Mouse (Mus musculus): Measurements from ENCODE around the gene Lao1.
"Not testable (repeated sequence)": the region's sequence is repeated elsewhere in the genome, so short reads cannot be mapped to it uniquely, and the experiment has no call there.

The Lao1 gene

DNA sequence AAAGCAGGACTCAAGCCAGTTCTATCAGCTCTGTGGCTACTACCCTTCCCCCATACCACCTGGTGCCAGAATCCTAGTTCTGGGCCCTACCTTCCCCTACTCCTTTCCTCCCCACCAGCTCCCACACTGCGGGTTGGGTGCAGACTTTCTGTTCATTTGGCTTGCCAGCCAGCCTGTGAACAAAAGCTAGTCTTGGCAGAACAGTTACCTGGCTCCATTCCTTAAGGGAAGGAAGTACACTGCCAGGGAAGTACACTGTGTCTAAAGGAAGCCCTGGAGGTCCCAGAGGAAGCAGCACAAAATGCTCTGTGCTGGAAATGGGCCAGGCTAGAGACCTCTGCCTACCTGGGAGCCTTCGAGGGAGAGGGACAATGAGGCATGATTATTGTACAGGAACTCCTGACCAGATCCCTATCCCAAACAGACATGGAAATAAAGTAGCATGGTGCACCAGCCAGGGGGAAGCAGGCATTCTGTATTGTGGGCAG is at the start of gene Lao1:
Gene Lao1, plus strand, starts transcription at position 438 of the 488 bp plus-strand sequence.
- no peak for DNase-seq

DNA sequence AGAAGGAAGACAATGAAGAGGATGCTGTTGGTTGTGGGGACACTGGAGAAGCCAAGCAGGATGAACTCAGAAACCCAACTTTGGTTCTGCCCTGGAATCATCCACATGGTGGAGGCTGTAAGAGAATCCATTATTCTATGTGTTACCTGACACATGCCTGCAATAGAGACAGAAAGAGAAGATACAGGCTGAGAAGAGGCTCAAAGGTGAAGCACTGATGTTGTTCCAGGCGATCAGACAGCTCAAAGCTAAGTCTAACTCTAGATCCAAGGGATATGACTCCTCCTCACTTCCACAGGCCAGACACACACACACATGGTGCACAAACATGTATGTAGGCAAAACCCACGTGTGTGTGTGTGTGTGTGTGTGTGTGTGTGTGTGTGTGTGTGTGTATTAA is 44.0 kb upstream of the Lao1 start, which contains the start of gene Olfr1329:
Gene Olfr1329, minus strand, starts transcription at position 101 of the 400 bp plus-strand sequence.
- DNase-seq, result not testable (repeated sequence)

DNA sequence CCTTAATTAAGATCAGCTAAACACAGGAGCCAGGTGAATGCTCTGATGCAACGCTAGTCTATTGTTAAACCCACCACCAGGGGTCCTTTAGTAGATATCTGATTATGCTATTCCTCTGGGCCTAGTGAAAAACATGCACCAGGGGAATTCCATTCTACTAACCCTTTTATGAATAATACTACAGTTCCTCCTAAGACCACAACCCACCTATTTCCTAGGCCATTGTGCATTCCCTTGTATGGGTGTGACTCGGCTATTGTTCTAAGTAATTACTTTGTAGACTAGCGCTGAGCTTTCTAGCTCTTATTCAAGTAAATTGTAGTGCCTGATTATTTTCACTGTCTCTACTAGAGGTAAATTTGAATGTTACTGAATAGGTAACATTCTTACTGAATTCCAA is 30.1 kb upstream of the Lao1 start:
- not testable (repeated sequence) for DNase-seq

DNA sequence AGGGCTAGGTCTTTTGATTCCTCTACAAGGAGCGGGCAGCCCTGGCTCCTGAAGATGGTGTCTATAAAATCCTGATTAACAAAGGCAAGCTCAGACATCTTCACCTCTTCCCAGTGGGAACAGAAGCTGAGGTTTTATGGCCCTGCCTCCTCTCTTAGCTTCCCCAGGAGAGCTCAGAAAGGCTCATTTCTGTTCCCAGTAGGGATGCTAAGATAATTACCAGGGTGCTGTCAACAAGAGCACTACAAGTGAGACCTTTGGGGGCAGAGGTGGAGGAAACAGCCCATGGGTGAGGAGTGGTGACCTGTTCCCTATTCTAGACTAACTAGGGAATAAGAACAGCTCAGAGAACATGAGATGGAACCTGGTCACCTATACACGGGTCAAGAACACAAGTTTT is 22.9 kb upstream of the Lao1 start, which contains the start of gene Olfr1328:
Gene Olfr1328, minus strand, starts transcription at position 101 of the 400 bp plus-strand sequence.
- DNase-seq, result no peak

DNA sequence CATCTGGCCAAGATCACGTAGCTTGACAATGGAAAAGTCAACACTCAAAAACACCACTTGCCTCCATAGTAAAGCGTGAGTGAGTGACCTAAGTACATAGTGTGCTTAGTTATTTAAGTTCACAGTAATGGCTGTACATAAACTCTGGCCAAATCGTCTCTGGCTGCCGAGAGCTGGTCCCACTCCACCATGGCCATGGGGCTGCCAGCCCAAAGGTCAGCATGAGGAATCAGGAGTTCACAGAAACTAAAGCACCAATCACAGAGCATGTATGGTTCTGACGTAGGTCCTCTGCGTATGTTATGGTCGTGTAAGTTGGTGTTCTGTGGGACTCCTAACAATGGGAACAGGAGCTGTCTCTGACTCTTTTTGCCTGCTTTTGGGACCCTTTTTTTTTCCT is 2.6 kb upstream of the Lao1 start:
- no peak for DNase-seq

DNA sequence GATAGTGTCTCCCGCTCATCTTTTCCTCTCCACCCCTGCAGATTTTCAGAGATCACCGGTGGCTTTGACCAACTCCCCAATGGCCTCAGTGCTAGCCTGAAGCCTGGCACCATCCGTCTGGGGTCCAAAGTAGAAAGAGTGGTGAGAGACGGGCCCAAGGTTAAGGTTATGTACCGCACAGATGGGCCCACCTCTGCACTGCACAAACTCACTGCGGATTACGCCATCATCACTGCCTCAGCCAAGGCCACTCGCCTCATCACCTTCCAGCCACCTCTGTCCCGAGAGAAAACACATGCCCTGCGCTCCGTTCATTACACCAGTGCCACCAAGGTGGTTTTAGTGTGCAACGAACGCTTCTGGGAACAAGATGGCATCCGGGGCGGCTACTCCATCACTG is 6.3 kb downstream of the Lao1 start:
- DNase-seq, result no peak

DNA sequence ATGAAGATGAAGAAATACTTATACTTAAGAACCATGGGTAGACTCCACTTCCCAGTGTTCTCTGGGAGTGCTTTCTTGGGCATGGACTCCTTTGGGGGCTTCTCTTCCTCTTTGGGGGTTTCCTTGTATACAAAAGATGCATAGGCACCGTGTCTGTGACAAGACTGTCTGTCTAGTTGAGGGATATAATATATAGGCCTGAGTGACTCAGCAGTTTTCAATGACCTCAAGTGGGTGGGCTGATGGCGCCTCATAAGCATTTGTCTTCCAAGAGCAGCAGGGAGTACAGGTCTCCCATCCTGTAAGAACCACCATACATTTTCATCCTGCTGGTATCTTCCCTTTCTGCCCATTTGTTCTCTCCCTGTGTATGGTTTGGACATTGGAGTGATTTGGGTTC is 11.9 kb downstream of the Lao1 start:
- DNase-seq, result no peak

DNA sequence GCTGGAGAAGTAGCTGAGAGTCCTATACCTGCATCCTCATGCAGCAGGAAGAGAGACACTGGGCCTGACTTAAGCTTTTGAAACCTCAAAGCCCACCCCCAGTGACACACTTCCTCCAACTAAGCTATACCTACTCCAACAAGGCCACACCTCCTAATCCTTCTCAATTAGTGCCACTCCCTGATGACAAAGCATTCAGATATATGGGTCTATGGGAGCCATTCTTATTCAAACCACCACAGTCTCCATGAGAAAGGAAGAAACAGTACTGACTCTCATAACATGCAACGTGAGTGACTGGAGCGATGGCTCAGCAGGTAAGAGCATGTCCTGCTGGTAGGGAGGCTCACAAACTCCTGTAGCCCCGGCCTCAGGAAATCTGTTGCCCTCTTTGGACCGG is 23.9 kb downstream of the Lao1 start:
- DNase-seq, result no peak

DNA sequence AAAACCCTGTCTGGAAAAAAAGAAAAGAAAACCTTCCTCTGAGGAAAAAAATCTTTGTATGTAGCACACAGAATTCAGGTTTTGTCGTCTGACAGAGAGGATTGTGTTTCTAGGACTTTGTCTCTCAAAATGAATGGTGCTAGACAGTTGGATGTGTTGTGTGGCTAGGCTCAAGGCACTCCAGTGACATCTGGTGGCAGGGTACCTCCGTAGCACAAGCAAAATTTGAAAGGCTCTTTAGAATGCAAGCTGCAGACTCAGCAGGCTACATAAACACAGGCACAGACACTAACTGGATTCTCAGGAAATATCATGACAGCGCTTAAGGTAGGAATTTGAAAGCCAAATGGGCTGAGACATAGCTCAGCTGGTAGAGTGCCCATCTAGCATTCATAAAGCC is 27.2 kb downstream of the Lao1 start:
- peak; percentile 62 for DNase-seq

DNA sequence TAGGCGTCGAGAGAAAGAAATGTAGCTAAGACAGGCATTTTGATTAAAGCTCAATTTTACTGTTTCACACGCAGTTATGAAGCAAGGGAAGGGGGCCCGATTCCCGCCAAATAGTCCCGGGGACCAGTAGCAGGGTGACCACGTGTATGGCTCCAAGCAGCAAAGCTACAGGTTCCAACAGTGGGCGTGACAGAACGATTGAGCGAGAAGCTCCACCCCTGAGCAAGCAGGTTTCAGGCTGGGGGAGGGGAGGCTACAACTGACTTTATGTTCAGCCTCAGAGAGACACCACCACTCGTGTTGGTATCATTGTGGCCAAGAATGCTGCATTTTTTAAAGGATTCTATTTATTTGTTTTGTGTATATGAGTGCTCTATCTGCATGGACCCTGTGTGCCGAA is 28.0 kb downstream of the Lao1 start:
- no peak for DNase-seq

DNA sequence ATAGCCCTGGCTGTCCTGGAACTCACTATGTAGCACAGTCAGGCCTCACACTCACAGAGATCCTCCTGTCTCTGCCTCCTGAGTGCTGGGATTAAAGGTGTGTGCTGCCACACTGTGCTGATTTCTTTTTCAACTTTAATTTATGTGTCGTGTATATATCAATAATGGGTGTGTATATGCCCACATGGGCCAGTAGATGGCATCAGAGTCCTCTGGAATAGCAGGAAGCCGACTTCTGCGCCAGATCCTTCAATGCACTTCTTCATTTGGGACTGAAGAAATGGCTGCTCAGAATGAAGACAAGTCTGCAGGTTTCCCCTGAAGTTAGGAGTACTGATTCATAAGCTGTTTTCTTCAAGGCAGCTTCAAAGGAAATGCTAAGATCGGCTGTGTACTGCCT is 30.4 kb downstream of the Lao1 start:
- peak; percentile 68 for DNase-seq

DNA sequence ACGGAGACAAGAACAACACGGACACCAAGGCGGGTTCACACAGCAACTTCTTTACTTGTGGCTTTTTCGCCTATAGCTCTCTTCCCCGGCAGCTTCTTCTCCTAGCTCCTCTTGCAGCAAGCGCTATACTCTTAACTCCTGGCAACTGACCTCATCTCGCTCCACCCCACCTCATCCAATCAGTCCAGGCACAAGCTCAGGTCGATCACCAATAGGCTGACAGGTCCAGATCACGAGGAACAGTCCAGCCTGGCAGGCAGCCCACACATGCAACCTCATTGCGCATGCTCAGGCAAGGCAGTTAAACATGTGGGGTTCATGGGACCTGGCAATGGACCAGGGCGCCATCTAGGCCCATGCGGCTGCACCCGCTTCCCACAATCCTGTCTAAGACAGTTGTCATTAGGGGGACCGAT is 35.8 kb downstream of the Lao1 start:
- no peak for DNase-seq

DNA sequence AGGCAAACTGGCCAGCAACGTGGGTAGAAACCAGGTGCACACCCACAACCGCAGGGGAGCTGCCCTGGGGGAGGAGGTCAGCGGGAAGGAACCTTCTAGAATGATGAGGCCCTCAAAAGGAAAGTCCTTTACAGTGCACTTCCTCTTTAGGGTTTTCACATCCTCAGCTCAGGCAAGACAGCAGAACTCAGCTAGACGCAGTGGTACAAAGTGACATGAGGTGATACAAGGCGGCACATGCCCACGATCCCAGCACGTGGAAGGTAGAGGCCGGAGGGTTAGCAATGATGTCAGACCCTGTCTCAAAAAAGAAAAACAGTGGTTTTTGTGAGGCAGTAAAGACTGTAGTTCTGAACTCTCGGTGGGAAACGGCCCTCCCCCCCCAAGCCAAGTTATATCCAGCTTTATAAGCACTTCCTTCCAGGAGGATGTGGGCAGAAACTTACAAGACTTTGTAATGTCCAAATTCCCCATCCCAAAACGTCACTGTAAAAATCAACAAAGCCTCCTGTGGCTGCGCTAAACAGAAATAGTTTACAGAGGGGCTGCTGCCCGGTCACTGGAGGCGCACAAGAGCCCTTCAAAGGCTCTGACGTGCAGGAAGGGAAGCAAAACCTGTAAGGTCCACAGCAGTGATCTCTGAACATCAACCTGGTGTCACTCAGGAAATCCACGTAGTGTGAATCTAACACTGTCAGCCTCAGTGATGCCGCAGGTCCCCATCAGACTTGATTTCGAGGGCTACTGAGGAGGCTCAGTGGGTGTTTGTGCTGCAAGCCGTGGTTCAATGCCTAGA is 38.5 kb downstream of the Lao1 start:
- no peak for DNase-seq

DNA sequence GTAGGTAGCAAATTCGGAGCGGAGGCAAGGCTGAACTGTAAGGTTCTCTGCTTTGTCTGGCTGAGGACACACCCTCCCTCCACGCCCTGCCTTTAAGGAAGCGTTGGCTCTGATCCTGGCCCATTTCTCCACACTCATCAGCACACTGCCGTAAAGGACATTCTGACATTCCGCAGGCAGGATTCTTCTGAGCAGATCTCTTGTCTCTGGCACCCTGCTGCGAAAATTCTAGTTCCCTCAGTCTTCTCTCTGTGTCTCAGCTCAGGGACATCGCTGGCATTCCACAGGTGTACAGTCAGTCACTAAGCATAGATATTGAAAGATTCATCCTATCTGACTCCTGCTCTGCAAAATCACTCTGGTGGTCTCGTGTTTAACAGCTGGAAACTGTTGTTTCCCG is 40.3 kb downstream of the Lao1 start:
- no peak for DNase-seq

DNA sequence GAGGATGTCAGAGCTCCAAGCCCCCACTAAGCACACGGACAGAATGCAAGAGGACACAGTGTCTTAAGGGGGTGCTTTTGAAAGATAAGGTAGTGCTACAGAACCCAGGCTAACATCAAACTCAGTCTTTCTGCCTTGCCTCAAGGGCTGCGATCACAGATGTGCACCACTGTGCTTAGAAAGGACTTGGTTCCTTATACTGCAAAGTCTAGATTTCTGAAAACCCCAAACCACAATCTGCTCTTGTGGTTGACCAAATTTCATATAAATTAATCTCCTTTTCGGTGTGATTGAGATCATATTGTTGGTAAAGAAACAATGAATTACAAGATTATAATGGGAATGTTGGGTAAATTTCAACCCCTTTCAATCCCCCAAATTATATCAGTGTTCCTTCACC is 41.1 kb downstream of the Lao1 start:
- no peak for DNase-seq

DNA sequence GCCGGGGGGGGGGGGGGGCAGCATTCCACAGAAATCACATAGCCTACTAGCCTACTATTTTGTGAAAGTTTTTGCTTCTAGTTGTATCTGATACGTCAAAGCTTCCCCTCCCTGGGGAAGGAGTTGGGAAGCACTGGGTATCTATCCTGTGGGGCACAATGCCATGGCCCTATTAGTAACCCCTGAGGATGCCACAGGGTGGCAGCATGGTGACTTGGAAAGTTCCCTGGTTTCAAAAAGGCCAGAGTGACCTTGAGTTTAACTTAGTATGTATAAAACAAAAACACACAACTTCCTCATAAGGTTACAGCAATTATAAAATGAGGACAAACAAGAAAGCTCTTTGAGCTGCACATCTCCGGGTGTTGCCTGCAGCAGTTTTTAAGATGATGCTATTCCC is 42.8 kb downstream of the Lao1 start:
- DNase-seq, result peak; percentile 72

DNA sequence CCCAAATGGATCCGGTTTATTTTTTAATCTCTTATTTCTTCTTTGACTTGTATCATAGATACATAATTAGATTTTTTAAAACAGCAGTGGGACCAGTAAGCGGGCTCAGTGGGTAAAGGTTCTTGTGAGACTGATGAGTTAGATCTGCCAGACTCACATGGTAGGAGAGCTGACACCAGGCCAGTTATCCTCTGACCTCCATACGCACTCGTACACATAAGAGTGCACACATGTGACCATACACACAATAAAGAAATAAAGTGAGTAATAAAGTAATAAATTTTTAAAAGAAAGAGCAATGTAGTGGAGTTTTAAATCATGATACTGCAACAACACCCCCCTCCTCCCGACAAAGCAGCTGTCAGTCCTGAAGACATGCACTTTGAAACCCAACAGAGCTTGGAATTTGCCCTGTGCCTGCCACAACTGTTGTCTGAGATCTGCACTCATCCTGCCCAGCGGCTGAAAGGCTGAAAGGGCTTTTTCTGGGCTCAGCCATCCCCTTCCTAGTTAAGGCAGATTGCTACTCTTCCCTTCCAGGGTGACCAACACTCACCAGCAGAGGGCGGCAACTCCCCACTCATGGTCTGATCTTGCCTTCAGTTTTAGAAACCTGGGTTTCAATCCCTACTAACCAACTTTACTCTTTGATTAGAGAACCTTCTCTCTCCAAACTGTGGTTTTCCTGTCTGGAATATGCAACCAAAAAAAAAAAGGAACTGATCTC is 43.4 kb downstream of the Lao1 start:
- peak; percentile 88 for DNase-seq

DNA sequence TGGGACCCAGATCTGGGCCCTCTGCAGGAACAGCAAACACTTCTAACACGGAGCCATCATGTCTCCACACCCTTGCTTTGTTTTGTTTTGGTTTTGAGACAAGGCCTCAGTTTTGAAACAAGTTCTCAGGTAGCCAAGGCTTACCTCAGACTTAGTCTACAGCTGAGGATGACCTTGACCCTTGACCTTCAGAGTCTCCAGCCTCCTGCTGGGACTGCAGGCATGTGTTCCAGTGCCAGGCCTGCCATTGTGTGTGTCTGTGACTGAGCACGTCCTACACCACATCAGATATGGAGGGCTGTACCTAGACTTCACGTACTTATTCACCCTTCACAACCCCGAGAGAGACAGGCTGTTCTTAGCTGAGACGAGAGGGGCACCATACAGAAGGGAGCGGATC is 46.2 kb downstream of the Lao1 start:
- no peak for DNase-seq

DNA sequence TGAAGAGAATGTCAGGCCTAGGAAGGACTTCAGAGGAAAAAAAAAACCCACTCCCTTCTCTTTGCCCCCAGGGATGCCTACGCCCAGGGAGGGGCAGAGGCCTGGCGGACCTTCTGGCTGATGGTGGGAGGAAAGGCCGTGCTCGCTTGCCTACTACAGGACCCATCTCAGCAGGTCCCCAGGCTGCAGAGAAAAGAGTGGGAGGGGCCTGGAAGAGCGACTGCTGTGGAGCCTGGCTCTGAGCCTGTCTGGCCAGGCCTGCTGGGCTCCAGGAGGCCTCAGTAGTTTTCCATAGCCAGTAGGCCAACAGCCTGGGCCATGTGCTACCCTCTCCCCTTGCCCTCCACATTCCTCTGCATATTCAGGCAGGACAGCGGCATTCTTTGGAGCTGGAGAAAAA is 47.1 kb downstream of the Lao1 start:
- DNase-seq, result peak; percentile 67

DNA sequence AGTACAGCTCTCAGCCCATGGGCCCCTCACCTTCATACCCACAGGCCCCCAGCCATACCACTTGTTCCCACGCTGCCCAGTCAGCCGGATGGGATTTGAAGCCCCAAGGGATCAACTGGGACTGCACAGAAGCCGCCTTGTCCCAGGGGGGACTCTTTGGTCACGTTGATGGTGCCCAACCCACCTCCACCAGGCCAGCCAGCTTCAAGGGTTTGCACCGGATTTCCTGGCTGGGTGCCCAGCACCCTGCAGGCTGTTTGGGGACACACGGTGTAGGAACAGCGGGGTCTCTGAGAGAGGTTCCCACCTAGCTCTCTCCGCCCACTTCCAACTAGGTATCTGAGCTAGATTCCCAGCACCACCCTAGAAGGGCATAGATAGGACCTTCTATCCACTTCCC is 48.4 kb downstream of the Lao1 start:
- DNase-seq, result peak; percentile 51

DNA sequence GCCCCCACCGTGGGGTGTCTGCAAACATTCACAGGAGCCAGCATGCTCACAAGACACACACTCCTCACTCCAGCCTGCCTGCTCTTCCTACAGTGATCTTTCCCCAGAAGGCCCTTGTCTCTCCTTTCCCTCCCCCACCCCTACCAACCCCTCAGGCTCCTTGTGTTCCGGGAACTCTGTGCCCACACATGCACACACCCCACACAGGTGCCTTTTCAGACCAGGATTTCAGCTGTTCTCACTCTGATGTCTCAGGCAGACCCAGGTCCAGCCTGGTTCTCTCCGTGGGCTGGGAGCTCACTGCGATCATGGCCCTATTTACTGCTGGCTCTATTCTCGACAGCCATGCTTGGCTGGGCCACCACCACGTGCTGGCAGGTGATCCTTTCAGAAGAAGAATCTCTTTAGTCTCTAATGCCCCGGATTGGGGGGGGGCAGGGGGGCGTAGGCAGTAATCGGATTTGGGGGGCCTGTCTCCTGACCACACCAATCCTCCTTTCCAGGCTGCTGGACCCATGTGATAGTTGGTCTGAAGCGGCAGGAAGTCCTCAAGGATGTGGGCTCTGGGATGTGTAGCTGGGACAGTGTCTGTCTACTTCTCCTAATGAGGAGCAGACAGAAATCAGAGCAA is 49.8 kb downstream of the Lao1 start:
- DNase-seq, result peak; percentile 76

DNA sequence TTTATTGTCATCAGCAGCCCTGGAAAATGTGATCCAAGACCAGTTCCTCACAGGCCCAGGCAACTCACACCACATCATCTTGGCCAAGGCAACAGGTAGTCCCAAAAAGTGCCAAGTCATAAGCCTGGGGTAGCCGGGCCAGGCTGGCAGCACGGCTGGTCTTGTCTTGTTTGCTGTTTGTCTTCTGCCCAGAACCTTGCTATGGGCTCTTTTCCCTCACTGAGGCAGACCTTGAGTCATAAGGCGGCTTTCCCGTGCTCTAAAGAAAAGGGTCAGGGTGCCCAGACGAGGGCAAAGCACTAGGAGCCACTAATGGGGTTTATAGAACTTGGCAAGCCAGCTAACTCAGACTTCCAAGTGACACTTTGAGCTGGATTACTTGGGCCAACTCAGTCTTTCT is 51.7 kb downstream of the Lao1 start:
- DNase-seq, result no peak

DNA sequence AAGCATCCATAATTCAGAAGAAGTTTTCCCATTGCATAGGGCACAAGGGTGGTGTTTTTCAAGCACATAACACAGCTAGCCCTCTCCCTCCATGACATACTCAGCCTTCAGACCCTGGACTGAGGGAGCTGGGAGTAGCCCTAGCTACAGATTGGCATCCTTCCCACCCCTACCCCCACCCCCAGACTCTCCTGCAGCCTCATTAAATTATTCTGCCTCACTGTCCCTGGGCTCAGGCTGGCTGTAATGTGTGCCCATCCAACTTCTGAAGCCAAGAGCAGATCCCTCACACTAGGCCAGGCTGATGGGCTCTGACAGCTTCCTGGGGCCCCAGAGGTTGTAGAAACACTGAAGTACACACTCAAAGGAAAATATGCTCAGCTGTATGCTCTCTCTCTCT is 53.6 kb downstream of the Lao1 start:
- peak; percentile 99 for DNase-seq

DNA sequence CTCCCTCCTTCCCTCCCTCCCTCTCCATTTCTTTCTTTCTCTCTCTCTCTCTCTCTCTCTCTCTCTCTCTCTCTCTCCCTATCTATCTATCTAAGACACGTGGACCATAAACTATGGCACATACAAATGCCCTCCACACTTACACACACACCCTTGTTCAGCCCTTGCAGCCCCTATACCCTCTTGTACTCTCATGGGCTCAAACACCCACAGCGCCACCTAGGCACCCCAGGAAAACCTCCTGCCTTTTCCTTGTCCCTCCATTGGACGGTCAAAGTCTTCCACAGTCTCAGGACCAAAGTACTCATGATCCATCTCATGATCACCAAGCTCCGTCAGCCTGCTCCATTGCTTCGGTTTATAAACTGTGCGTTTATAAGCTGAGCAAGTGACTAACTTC is 54.2 kb downstream of the Lao1 start:
- DNase-seq, result peak; percentile 83

Data from retina, postnatal 1 day (tissue).